Mouse (Mus musculus) urinary bladder, postnatal 4 days (tissue): ENCODE data around the gene Sf3b4.

Experiments
- DNase-seq, 2 experiments: peaks; one replicate each; pipeline ENCODE4 v3.0.0; 2021 to 2022; ENCODE audit warnings: low spot score in 2 of 2

Gene Sf3b4

GRCm38 (mm10) chr3:96172197-96173178 lies at the start of gene Sf3b4:
TSS of gene Sf3b4 (plus strand) at chr3:96172332.
- DNase-seq, result peak; percentile 80 to 81

- DNase-seq, result no peak
Observed at GRCm38 (mm10) chr3:96124235-96124634, 47.9 kb upstream of the Sf3b4 start.

GRCm38 (mm10) chr3:96128128-96128527 lies 44.0 kb upstream of the Sf3b4 start:
- DNase-seq, result no peak

- no peak for DNase-seq
Observed at GRCm38 (mm10) chr3:96132478-96132877, 39.7 kb upstream of the Sf3b4 start.

- no peak for DNase-seq
Observed at GRCm38 (mm10) chr3:96133327-96133905, 38.7 kb upstream of the Sf3b4 start.

GRCm38 (mm10) chr3:96135011-96135410 lies 37.1 kb upstream of the Sf3b4 start:
- DNase-seq, result no peak

GRCm38 (mm10) chr3:96147950-96148349 lies 24.2 kb upstream of the Sf3b4 start:
- DNase-seq, result no peak

GRCm38 (mm10) chr3:96151836-96152235 lies 20.3 kb upstream of the Sf3b4 start:
- no peak for DNase-seq

- no peak for DNase-seq
Observed at GRCm38 (mm10) chr3:96152611-96153010, 19.5 kb upstream of the Sf3b4 start.

- no peak for DNase-seq
Observed at GRCm38 (mm10) chr3:96155501-96155900, 16.6 kb upstream of the Sf3b4 start.

- DNase-seq, result no peak
Observed at GRCm38 (mm10) chr3:96159820-96160219, 12.3 kb upstream of the Sf3b4 start.

- DNase-seq, result peak in 1 of 2 experiments; percentile 52
Observed at GRCm38 (mm10) chr3:96160222-96160802, 11.8 kb upstream of the Sf3b4 start.

GRCm38 (mm10) chr3:96160803-96161516 lies 11.2 kb upstream of the Sf3b4 start:
- DNase-seq, result peak in 1 of 2 experiments; percentile 44

GRCm38 (mm10) chr3:96161869-96162840 lies 10.0 kb upstream of the Sf3b4 start, which contains the start of gene Mtmr11:
TSS of gene Mtmr11 (plus strand) at chr3:96162004.
- no peak for DNase-seq

- DNase-seq, result no peak
Observed at GRCm38 (mm10) chr3:96163040-96163439, 9.1 kb upstream of the Sf3b4 start.

GRCm38 (mm10) chr3:96168466-96169158 lies 3.5 kb upstream of the Sf3b4 start:
- no peak for DNase-seq

- DNase-seq, result no peak
Observed at GRCm38 (mm10) chr3:96170276-96170675, 1.9 kb upstream of the Sf3b4 start.

- no peak for DNase-seq
Observed at GRCm38 (mm10) chr3:96170976-96171545, 1.1 kb upstream of the Sf3b4 start.

GRCm38 (mm10) chr3:96171583-96172196 lies 442 bp upstream of the Sf3b4 start:
- DNase-seq, result no peak
